Mouse (Mus musculus): ENCODE measurements at regions not wholly inside any gene's neighbourhood (a gene's known extent, or its start where the extent isn't known, plus 50 kb on each side); places are given as distances from the start of the nearest gene placed in this dataset.

DNA sequence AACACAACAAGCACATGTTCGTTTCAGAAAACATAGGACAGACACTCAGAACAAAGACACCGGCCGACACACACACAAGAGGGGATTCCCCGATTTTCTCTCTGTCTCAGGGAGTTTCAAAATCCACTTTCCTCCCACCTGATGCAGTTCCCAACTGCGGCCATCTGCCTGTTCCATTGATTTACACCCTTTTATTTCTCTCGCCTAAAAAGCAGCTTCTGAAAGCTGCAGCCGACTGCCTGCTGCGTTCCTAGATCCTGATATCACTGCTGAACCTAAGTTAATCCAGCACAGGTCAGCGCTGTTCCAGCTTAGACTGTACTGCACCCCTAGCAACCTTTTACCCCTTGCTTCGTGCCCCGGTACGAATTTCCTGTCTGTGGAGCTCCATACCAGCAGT, 237.0 kb downstream of the Impad1 start:
- Histone ChIP-seq H3K27ac (no peak overlapping the region), H3K9me3 (no peaks in the 10 kb centered on the region), H3K27me3 (replicated peaks) (no peaks in the 10 kb centered on the region), H3K4me3 (no peak overlapping the region), H3K4me2 (no peak overlapping the region), H3K9ac (no peak overlapping the region), H3K4me1 (no peaks in the 10 kb centered on the region), H3K36me3 (replicated peaks) (no peaks in the 10 kb centered on the region)
- ATAC-seq (replicated peaks): no peak
- WGBS: 77% methylated on average over 12 of the region's 12 CpGs

DNA sequence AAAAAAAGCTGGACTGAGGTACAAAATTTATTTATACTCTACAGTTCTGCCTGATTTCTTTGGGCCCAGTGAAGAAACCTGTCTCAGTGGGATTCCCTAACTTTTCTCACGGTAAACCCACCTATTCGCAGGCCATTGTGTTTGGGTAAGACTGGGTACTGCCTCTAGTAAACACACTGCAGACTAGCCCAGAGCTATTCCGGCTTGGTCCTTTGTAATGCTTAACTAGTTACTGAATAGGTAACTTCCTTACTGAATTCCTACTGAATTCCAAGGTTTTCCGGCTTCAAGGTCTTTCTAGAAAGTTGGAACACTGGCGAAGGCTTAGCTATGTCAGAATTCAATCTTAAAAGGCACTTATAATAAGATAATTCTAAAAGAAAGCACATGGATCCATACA, 242.9 kb downstream of the Impad1 start:
- Histone ChIP-seq H3K27ac (no peak overlapping the region), H3K4me1 (no peaks in the 10 kb centered on the region), H3K27me3 (replicated peaks) (no peaks in the 10 kb centered on the region), H3K4me2 (no peak overlapping the region), H3K9ac (no peak overlapping the region), H3K36me3 (replicated peaks) (no peaks in the 10 kb centered on the region), H3K4me3 (no peak overlapping the region), H3K9me3 (no peaks in the 10 kb centered on the region)
- ATAC-seq (replicated peaks): no peak
- 89% methylated on average over 5 of the region's 5 CpGs for WGBS

DNA sequence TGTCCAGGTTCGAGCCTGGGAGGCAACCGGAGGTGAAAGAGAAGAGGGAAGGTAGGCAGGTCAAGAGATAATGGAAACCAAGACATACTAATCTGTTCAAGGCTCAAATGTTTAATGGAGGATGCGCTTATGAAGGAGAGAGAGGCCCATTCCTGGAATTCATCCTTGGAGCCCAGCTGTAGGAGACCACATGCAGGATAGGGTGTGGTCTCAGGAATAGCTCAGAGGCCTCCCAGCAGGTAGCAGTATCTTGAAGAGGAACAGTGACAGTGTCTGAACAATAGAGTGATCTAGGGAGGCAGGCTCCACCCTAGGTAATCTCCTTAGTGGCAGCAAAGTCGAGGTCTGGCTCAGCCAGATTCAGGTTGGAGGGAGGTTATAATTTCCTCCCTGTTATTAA, 243.3 kb downstream of the Impad1 start:
- no peaks in the 10 kb centered on the region for H3K36me3 ChIP-seq (replicated peaks)
- H3K9ac ChIP-seq: no peak overlapping the region
- H3K27ac ChIP-seq: no peak overlapping the region
- no peak overlapping the region for H3K4me3 ChIP-seq
- H3K9me3 ChIP-seq: no peaks in the 10 kb centered on the region
- no peaks in the 10 kb centered on the region for H3K27me3 ChIP-seq (replicated peaks)
- 68% methylated on average over 4 of the region's 4 CpGs for WGBS
- H3K4me2 ChIP-seq: no peak overlapping the region
- ATAC-seq (replicated peaks): no peak
- H3K4me1 ChIP-seq: no peaks in the 10 kb centered on the region

DNA sequence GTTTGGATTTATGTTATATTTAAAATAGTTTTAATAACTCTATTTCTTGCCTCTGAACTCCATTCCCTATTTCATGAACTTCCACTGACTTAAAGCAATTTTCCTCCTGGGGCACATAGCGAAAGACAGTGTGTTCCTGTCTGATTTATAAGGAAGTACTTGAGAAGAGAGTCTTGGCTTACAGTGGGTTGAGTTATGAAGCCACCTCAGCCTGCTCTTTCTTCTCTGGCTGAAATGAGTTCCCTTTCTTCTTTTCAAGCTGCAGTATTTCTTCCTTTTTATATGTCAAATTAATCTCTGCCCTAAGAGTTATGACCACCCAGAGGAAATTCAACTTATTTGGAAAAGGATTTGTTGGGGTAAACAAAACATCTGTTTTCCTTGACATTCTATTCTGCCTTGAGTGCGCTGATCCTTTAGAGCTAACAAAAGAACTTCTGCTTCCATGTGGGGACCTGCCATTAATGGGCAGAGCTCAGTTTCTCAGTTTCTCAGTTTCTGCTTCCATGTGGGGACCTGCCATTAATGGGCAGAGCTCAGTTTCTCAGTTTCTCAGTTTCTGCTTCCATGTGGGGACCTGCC, 255.9 kb downstream of the Impad1 start:
- no peak overlapping the region for H3K9ac ChIP-seq
- H3K9me3 ChIP-seq: no peaks in the 10 kb centered on the region
- no peaks in the 10 kb centered on the region for H3K4me1 ChIP-seq
- WGBS: 84% methylated on average over 2 of the region's 2 CpGs
- H3K4me3 ChIP-seq: no peak overlapping the region
- no peak overlapping the region for H3K27ac ChIP-seq
- H3K27me3 ChIP-seq (replicated peaks): no peaks in the 10 kb centered on the region
- no peak for ATAC-seq (replicated peaks)
- H3K4me2 ChIP-seq: no peak overlapping the region
- H3K36me3 ChIP-seq (replicated peaks): no peaks in the 10 kb centered on the region

DNA sequence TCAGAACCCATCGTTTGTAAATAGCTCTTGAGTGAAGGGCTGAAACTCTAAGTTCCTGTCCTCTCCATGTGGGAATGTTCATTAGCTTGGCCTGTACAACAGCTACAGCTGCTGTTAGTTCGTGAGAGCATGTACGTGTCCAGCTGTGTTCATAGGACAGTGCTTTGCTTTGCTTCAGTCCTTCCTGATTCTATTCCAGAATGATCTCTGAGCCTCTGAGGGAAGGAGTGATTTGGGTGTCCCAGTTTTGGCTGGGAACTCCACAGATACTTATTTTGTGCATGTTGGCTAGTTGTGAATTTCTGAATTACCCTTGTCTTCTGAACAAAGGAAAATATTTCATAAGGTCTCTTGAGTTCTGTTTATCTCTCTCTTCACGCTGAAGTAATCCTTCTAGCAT, 261.0 kb downstream of the Impad1 start:
- no peak for ATAC-seq (replicated peaks)

DNA sequence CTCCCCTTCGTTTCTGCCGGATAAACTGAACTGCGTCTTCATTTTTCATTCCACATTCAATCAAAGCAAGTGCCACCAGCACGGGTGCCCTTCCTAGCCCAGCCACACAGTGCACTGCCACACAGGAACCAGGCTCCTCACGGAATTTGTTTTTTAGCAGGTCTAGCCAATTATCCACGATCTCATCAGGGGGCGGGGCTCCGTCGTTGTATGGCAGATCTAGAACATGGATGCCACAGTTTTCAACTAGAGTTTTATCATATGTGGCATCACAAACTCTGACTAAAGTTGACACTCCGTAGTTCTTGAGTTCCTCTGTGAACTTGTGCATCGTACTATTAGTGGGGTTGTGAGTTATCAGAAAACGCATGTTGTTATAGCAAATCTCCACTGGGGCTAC, 264.8 kb downstream of the Impad1 start:
- WGBS: 79% methylated on average over 12 of the region's 12 CpGs
- ATAC-seq (replicated peaks): no peak
- no peak overlapping the region for H3K4me2 ChIP-seq
- no peak overlapping the region for H3K9ac ChIP-seq
- no peak overlapping the region for H3K27ac ChIP-seq
- H3K4me3 ChIP-seq: no peak overlapping the region
- no peaks in the 10 kb centered on the region for H3K27me3 ChIP-seq (replicated peaks)
- H3K4me1 ChIP-seq: no peaks in the 10 kb centered on the region
- H3K36me3 ChIP-seq (replicated peaks): no peaks in the 10 kb centered on the region
- H3K9me3 ChIP-seq: no peaks in the 10 kb centered on the region

More for the DNA sequence above, 261.0 kb downstream of the Impad1 start:
- Histone ChIP-seq H3K4me3 (no peak overlapping the region), H3K4me1 (no peaks in the 10 kb centered on the region), H3K4me2 (no peak overlapping the region), H3K9ac (no peak overlapping the region), H3K9me3 (no peaks in the 10 kb centered on the region), H3K27me3 (replicated peaks) (no peaks in the 10 kb centered on the region), H3K27ac (no peak overlapping the region), H3K36me3 (replicated peaks) (no peaks in the 10 kb centered on the region)
- 79% methylated on average over 4 of the region's 4 CpGs for WGBS

DNA sequence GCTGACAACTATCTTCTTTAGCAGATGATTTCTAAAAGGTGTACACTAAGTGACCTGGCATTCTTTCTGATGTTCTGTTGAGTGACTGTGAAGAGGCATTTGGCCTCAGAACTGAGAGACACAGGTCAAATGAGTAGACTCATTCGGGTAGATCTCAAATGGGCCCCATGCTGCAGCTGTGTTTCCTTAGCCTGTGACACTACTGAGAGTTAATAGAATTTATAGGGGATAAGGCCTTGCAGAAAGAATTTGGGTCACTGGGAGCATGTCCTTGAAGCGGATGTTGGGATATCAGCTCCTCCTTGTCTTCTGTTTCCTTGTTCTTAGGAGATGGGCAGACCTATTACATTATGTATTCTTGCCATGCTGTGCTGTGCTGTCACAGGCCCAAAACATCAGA, 271.4 kb downstream of the Impad1 start:
- Histone ChIP-seq H3K36me3 (replicated peaks) (no peaks in the 10 kb centered on the region), H3K27me3 (replicated peaks) (no peaks in the 10 kb centered on the region), H3K9me3 (no peaks in the 10 kb centered on the region), H3K9ac (no peak overlapping the region), H3K4me1 (no peaks in the 10 kb centered on the region), H3K4me3 (no peak overlapping the region), H3K4me2 (no peak overlapping the region), H3K27ac (no peak overlapping the region)
- 74% methylated on average over 2 of the region's 2 CpGs for WGBS
- no peak for ATAC-seq (replicated peaks)

DNA sequence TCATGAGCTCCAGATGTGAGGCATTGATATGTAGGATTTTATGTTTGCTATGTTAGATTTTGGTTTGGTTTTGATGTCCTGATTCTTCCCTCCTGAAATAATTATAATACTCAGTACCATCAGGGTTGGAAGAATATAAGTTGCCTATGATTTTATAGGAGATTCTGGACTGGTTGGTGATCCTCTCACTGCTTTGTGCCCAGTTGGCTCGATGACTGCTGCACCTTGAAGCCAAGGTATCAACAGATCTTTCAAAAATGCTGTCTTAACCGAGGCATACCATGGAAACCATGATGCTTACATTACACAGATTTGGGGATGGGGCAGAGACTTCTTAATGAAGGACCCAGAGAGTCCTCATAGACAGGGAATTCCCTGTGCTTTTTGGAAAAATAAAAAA, 274.4 kb downstream of the Impad1 start:
- Histone ChIP-seq H3K4me1 (no peaks in the 10 kb centered on the region), H3K36me3 (replicated peaks) (no peaks in the 10 kb centered on the region), H3K9me3 (no peaks in the 10 kb centered on the region), H3K27ac (no peak overlapping the region), H3K9ac (no peak overlapping the region), H3K27me3 (replicated peaks) (no peaks in the 10 kb centered on the region), H3K4me3 (no peak overlapping the region), H3K4me2 (no peak overlapping the region)
- no peak for ATAC-seq (replicated peaks)
- WGBS: 86% methylated on average over 2 of the region's 2 CpGs

DNA sequence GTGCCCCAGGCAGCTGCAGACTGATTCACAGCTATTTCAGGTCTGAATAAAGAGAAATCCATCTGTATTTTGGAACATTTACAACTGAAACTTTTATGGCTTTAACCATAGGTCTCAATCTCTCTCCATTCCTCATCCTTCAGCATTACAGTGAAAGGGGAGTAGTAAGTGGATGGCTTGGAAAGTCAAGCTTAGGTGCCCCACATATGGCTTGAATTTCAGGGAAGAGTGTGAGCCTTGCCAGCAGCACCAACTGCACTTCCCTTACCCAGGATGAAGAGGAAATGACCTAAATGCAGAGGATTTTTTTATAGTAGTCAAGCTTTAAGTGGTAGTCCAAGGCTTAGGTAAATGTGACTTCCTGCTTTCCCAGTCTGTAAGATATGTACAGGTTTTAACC, 279.8 kb downstream of the Impad1 start:
- ATAC-seq (replicated peaks): no peak

DNA sequence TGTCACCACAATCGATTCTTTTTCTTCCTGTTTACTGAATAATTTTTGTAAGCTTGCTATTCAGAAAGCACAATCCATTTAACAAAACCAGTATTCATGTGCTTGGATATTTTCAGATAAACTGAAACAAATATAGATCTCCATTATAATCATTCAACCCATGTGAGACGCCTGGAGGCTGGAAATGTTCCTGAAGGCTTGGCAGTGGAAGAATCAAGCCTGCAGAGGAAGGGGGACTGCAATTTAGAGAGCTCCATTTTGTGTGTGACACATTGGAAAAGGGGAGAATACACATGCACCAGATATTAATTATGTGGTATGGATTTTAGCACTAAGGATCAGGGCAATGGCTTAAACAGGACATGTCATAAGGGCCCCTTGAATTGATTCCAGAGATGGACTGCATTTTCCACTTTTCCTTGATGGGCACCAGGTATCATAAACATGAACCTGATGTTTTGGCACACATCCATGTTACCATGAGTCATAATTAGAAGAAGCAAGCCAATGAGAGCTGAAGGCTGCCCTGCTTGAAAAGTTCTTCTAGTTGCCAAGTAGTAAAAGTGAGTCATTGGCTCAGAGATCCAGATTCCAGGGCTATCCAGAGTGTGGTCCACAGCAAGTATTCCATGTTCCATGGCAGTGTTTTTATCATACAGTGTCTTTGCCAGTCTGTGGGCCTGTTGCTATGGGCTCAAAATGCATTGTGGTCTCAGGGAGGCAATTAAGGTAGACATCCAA, 282.8 kb downstream of the Impad1 start:
- Histone ChIP-seq H3K4me2 (no peak overlapping the region), H3K4me3 (no peak overlapping the region), H3K27ac (no peak overlapping the region), H3K9ac (no peak overlapping the region), H3K4me1 (no peaks in the 10 kb centered on the region), H3K9me3 (no peaks in the 10 kb centered on the region), H3K27me3 (replicated peaks) (no peaks in the 10 kb centered on the region), H3K36me3 (replicated peaks) (no peaks in the 10 kb centered on the region)
- ATAC-seq (replicated peaks): no peak
- WGBS: 77% methylated on average over 2 of the region's 2 CpGs

More for the DNA sequence above, 279.8 kb downstream of the Impad1 start:
- Histone ChIP-seq H3K4me2 (no peak overlapping the region), H3K9ac (no peak overlapping the region), H3K4me1 (no peaks in the 10 kb centered on the region), H3K27ac (no peak overlapping the region), H3K9me3 (no peaks in the 10 kb centered on the region), H3K36me3 (replicated peaks) (no peaks in the 10 kb centered on the region), H3K4me3 (no peak overlapping the region), H3K27me3 (replicated peaks) (no peaks in the 10 kb centered on the region)

DNA sequence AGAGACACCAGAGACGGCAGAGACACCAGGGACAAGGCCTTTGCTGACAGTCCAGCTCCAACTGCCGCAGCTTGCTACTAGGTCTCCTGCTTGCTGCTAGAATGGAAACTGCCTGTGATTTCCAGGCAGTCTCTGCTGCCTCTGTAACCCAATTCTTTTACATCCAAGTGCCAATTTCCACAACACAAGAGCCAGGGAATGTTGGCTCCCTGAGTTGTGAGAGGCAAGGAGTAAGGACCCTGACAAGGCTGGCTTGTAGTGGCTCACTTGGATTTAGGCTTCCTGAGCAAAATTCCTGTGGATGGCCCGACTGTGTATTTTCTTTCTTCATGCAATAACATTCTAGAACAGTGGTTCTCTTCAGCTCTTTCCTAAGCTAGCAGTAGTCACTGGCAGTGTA, 283.9 kb downstream of the Impad1 start:
- H3K9me3 ChIP-seq: no peaks in the 10 kb centered on the region
- H3K27me3 ChIP-seq (replicated peaks): no peaks in the 10 kb centered on the region
- 90% methylated on average over 3 of the region's 3 CpGs for WGBS
- H3K4me2 ChIP-seq: no peak overlapping the region
- H3K9ac ChIP-seq: no peak overlapping the region
- no peak overlapping the region for H3K4me3 ChIP-seq
- H3K36me3 ChIP-seq (replicated peaks): no peaks in the 10 kb centered on the region
- no peaks in the 10 kb centered on the region for H3K4me1 ChIP-seq
- H3K27ac ChIP-seq: no peak overlapping the region
- no peak for ATAC-seq (replicated peaks)

DNA sequence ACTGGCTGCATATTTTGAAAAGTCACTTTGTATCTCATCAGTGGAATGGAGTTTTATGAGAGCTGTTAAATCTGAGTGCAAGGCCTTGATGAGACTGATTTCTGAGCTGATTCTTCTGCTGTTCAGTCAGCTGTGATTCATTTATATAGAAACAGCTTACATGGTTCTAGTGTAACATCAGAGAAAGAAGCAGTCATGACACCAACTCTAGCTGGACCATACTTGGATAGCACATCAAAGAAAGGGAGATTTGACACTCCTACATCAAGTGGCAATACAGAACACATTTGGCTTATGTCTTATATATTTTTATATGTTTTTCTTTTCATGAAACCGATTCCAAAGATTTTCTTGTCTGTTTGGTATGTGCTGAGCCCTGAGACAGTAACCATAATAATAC, 296.0 kb downstream of the Impad1 start:
- Histone ChIP-seq H3K4me1 (no peaks in the 10 kb centered on the region), H3K9me3 (no peaks in the 10 kb centered on the region), H3K27ac (no peak overlapping the region), H3K4me2 (no peak overlapping the region), H3K27me3 (replicated peaks) (no peaks in the 10 kb centered on the region), H3K9ac (no peak overlapping the region), H3K4me3 (no peak overlapping the region), H3K36me3 (replicated peaks) (no peaks in the 10 kb centered on the region)
- WGBS: 85% methylated on average over 1 of the region's 1 CpGs
- no peak for ATAC-seq (replicated peaks)

DNA sequence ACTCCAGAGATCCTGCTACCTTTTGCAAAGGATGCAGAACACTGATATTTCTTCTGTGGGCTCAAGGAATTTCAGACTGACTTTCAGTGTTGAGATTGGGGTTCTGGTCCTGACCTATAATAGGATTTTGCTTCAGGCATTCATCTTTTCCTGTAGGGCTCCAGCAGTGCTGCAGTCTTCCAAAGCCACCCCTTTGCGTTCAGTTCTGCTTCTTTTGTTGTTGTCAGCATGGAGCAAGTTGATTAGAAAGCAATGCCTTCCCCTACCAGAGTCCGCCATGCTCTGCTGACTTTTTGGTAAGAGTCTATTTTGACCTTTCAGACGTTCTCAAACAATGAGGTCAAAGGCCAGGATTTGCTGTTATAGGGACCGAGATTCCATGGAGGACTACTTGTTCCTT, 297.0 kb downstream of the Impad1 start:
- Histone ChIP-seq H3K9me3 (no peaks in the 10 kb centered on the region), H3K27ac (no peak overlapping the region), H3K4me1 (no peaks in the 10 kb centered on the region), H3K4me2 (no peak overlapping the region), H3K9ac (no peak overlapping the region), H3K36me3 (replicated peaks) (no peaks in the 10 kb centered on the region), H3K4me3 (no peak overlapping the region), H3K27me3 (replicated peaks) (no peaks in the 10 kb centered on the region)
- no peak for ATAC-seq (replicated peaks)
- 10% methylated on average over 4 of the region's 4 CpGs for WGBS

All from midbrain, embryonic 15.5 days (tissue).